Comparison of ENCODE assay signal across 7 mouse cellular contexts in genomic region chr9:45122209-45122761, GRCm38 (mm10). TPM values are rescaled to one million over a fixed set of nuclear protein-coding genes. Genes with fewer than 3 reads are reported as not detected.
DNase-seq lines count a peak whose midpoint lies in the region; ATAC-seq and TF ChIP-seq lines count a peak whose summit lies in the region.

No protein-coding gene starts in this region.

- H3K36me3 ChIP-seq in ES-Bruce4 (ENCODE audit: control insufficient read depth, insufficient read depth, low read length, poor library complexity, severe bottlenecking) = no peaks in the 10 kb centered on the region
- H3K36me3 ChIP-seq in kidney, postnatal 0 days (ENCODE audit: insufficient read depth, low read length) = no peaks in the 10 kb centered on the region
- H3K36me3 ChIP-seq in limb, embryonic 15.5 days = peaks cover 13% of the 10 kb centered on the region

- DNase-seq in frontal cortex, postnatal 10 days (ENCODE audit: low spot score in 2 of 2) = peak; percentile 47 to 72
- no peak for DNase-seq in kidney, postnatal 0 days (ENCODE audit: low spot score)
- peak; percentile 89 for DNase-seq in naive thymus-derived CD4-positive, alpha-beta T cell, adult 2 months (ENCODE audit: low read depth)
- DNase-seq in thymus, postnatal 10 days (ENCODE audit: low spot score in 2 of 2) = peak; percentile 64 to 68

- H3K9ac ChIP-seq in ES-Bruce4 (ENCODE audit: low read depth, poor library complexity, severe bottlenecking) = no peak overlapping the region
- H3K9ac ChIP-seq in kidney, postnatal 0 days (ENCODE audit: low read depth, low read length) = peak overlapping the region; percentile 18; the same call in 1 of the 2 replicates
- H3K9ac ChIP-seq in limb, embryonic 15.5 days = no peak overlapping the region

- no peak overlapping the region for H3K27ac ChIP-seq in ES-Bruce4 (ENCODE audit: insufficient read depth, low read length)
- peak overlapping the region; percentile 26 for H3K27ac ChIP-seq in bone marrow, adult 2 months (ENCODE audit: control insufficient read depth, insufficient read depth, low read depth, low read length, poor library complexity)
- no peak overlapping the region for H3K27ac ChIP-seq in kidney, postnatal 0 days
- H3K27ac ChIP-seq in limb, embryonic 15.5 days = 0 out of 2 replicates have a peak overlapping the region, but pooled peaks have one; percentile 47

- H3K4me3 ChIP-seq in ES-Bruce4 (ENCODE audit: low read depth, low read length) = peak overlapping the region; percentile 26; the same call in 1 of the 2 replicates
- H3K4me3 ChIP-seq in bone marrow, adult 2 months (replicated peaks; ENCODE audit: control insufficient read depth, low read depth, low read length) = peak overlapping the region; percentile 1
- H3K4me3 ChIP-seq in kidney, postnatal 0 days (replicated peaks; ENCODE audit: low read depth, low read length) = no peak overlapping the region
- H3K4me3 ChIP-seq in limb, embryonic 15.5 days = peak overlapping the region; percentile 22

- no peaks in the 10 kb centered on the region for H3K9me3 ChIP-seq in ES-Bruce4 (replicated peaks; ENCODE audit: control insufficient read depth, insufficient read depth, low read length, poor library complexity, severe bottlenecking)
- no peaks in the 10 kb centered on the region for H3K9me3 ChIP-seq in kidney, postnatal 0 days (replicated peaks; ENCODE audit: low read length)
- no peaks in the 10 kb centered on the region for H3K9me3 ChIP-seq in limb, embryonic 15.5 days

- ATAC-seq in kidney, postnatal 0 days (replicated peaks; ENCODE audit: low FRiP score, low read depth) = no peak
- ATAC-seq in limb, embryonic 15.5 days (ENCODE audit: insufficient number of reproducible peaks, low FRiP score, low TSS enrichment, low read depth) = no peak

- no peaks in the 10 kb centered on the region for H3K27me3 ChIP-seq in ES-Bruce4 (ENCODE audit: control insufficient read depth, insufficient read depth, low read length, poor library complexity, severe bottlenecking)
- no peaks in the 10 kb centered on the region for H3K27me3 ChIP-seq in kidney, postnatal 0 days (ENCODE audit: insufficient read depth, low read length)
- H3K27me3 ChIP-seq in limb, embryonic 15.5 days = no peaks in the 10 kb centered on the region

- WGBS in bone marrow, adult 2 months = 9% methylated on average over 9 of the region's 9 CpGs
- 26% methylated on average over 9 of the region's 9 CpGs for WGBS in kidney, postnatal 0 days
- WGBS in limb, embryonic 15.5 days = 21% methylated on average over 9 of the region's 9 CpGs

- peak overlapping the region; percentile 27; the same call in 1 of the 2 replicates for H3K4me2 ChIP-seq in kidney, postnatal 0 days (ENCODE audit: low read length)
- peak overlapping the region; percentile 41 for H3K4me2 ChIP-seq in limb, embryonic 15.5 days

- H3K4me1 ChIP-seq in ES-Bruce4 (ENCODE audit: control insufficient read depth, insufficient read depth, low read length) = no peaks in the 10 kb centered on the region
- H3K4me1 ChIP-seq in bone marrow, adult 2 months (ENCODE audit: control insufficient read depth, insufficient read depth, low read length) = peaks cover 3% of the 10 kb centered on the region
- peaks cover 11% of the 10 kb centered on the region; the same call in 1 of the 2 replicates for H3K4me1 ChIP-seq in kidney, postnatal 0 days (replicated peaks; ENCODE audit: insufficient read depth, low read length)
- peaks cover 25% of the 10 kb centered on the region for H3K4me1 ChIP-seq in limb, embryonic 15.5 days

- TF ChIP-seq CTCF in ES-Bruce4 (IDR thresholded peaks at IDR 0.05; ENCODE audit: low read depth, low read length) = no peak
- no peak for TF ChIP-seq CTCF in bone marrow, adult 2 months (IDR thresholded peaks at IDR 0.05; ENCODE audit: control insufficient read depth, insufficient read depth, low read length)
- no peak for TF ChIP-seq CTCF in kidney, postnatal 0 days (IDR thresholded peaks at IDR 0.05; ENCODE audit: low read depth)

- no peak for TF ChIP-seq EP300 in ES-Bruce4 (IDR thresholded peaks at IDR 0.05; ENCODE audit: insufficient read depth, low read depth, low read length)

- no peak for TF ChIP-seq POLR2A in ES-Bruce4 (IDR thresholded peaks at IDR 0.05; ENCODE audit: insufficient read depth, low read length)
- no peak for TF ChIP-seq POLR2A in bone marrow, adult 2 months (IDR thresholded peaks at IDR 0.05; ENCODE audit: borderline replicate concordance, control insufficient read depth, low read depth, low read length)

RNA-seq across cellular contexts. Expression of gene Scn2b, which starts 4.7 kb away (rescaled TPM):
- 0.60 and 0.88 TPM in 2 replicates for polyA plus RNA-seq in ES-Bruce4 (2011; ENCODE audit: insufficient read depth, insufficient read length, low read depth, missing spikeins)
- polyA plus RNA-seq in bone marrow, adult 2 months (2011; ENCODE audit: insufficient read depth, insufficient read length, low replicate concordance, missing spikeins) = 0.37 and 0.41 TPM in 2 replicates
- 2.4 and 2.8 TPM in 2 replicates for polyA plus RNA-seq in kidney, postnatal 0 days (2015; fragmentation: Nextera tagmentation; extraction: Ambion mirVana)
- 4.6 and 4.9 TPM in 2 replicates for polyA plus RNA-seq in limb, embryonic 15.5 days (2015; fragmentation: Nextera tagmentation; extraction: Ambion mirVana)

RNA-seq across cellular contexts. Expression of gene Scn4b, which starts 15.9 kb away (rescaled TPM):
- 0.35 and 0.40 TPM in 2 replicates for polyA plus RNA-seq in ES-Bruce4 (2011; ENCODE audit: insufficient read depth, insufficient read length, low read depth, missing spikeins)
- 0.60 TPM in 1 of 2 replicates, not detected in the other for polyA plus RNA-seq in bone marrow, adult 2 months (2011; ENCODE audit: insufficient read depth, insufficient read length, low replicate concordance, missing spikeins)
- 4.3 and 4.6 TPM in 2 replicates for polyA plus RNA-seq in kidney, postnatal 0 days (2015; fragmentation: Nextera tagmentation; extraction: Ambion mirVana)
- polyA plus RNA-seq in limb, embryonic 15.5 days (2015; fragmentation: Nextera tagmentation; extraction: Ambion mirVana) = 0.46 and 0.86 TPM in 2 replicates

RNA-seq across cellular contexts. Expression of gene Jaml, which starts 43.3 kb away (rescaled TPM):
- polyA plus RNA-seq in ES-Bruce4 (2011; ENCODE audit: insufficient read depth, insufficient read length, low read depth, missing spikeins) = not detected in 2 replicates
- polyA plus RNA-seq in bone marrow, adult 2 months (2011; ENCODE audit: insufficient read depth, insufficient read length, low replicate concordance, missing spikeins) = 7.6 and 25.9 TPM in 2 replicates
- 0.61 and 0.70 TPM in 2 replicates for polyA plus RNA-seq in kidney, postnatal 0 days (2015; fragmentation: Nextera tagmentation; extraction: Ambion mirVana)
- 0.37 and 0.63 TPM in 2 replicates for polyA plus RNA-seq in limb, embryonic 15.5 days (2015; fragmentation: Nextera tagmentation; extraction: Ambion mirVana)

RNA-seq across cellular contexts. Expression of gene BC049352, which starts 59.5 kb away (rescaled TPM):
- polyA plus RNA-seq in ES-Bruce4 (2011; ENCODE audit: insufficient read depth, insufficient read length, low read depth, missing spikeins) = not detected in 2 replicates
- not detected in 2 replicates for polyA plus RNA-seq in bone marrow, adult 2 months (2011; ENCODE audit: insufficient read depth, insufficient read length, low replicate concordance, missing spikeins)
- 0.08 TPM in 1 of 2 replicates, not detected in the other for polyA plus RNA-seq in kidney, postnatal 0 days (2015; fragmentation: Nextera tagmentation; extraction: Ambion mirVana)
- polyA plus RNA-seq in limb, embryonic 15.5 days (2015; fragmentation: Nextera tagmentation; extraction: Ambion mirVana) = 0.15 and 0.30 TPM in 2 replicates

Comparison
In these comparisons a context has a peak if more than half of its experiments do, and no peak if none do; other contexts are left out.
1. H3K27ac ChIP-seq: peak in bone marrow, adult 2 months (single experiment) and limb, embryonic 15.5 days (single experiment); none in ES-Bruce4 (single experiment) and kidney, postnatal 0 days (single experiment).